Mouse (Mus musculus) cortical plate, adult 2 months (tissue): ENCODE results near the gene Sf3b6. TPM values are rescaled to one million over a fixed set of nuclear protein-coding genes. Genes with fewer than 3 reads are reported as not detected.

Experiments used
- H3K27ac ChIP-seq: fragments of 200-500 bp; 2 replicates; pipeline ENCODE4 v1.5.1; 2012; ENCODE audit warnings: low read length, control low read depth, inconsistent platforms; ENCODE audit not compliant: insufficient read depth
- H3K4me1 ChIP-seq: fragments of 200-500 bp; 2 replicates; pipeline ENCODE4 v1.6.1; 2011; ENCODE audit warnings: low read length; ENCODE audit not compliant: control insufficient read depth, insufficient read depth
- H3K4me3 ChIP-seq: fragments of 200-500 bp; 2 replicates; pipeline ENCODE4 v1.5.1; 2011; ENCODE audit warnings: mild to moderate bottlenecking, low read length, control low read depth; ENCODE audit not compliant: insufficient read depth
- CTCF ChIP-seq: fragments of 200-500 bp; IDR thresholded peaks from 2 replicates; pipeline ENCODE4 v1.5.1; 2011; ENCODE audit warnings: mild to moderate bottlenecking, control low read depth, low read length; ENCODE audit not compliant: insufficient read depth; ENCODE audit errors: extremely low read depth
- POLR2A ChIP-seq: fragments of 200-500 bp; IDR thresholded peaks from 2 replicates; pipeline ENCODE4 v1.6.1; 2011; ENCODE audit warnings: mild to moderate bottlenecking, low read length, control low read depth; ENCODE audit not compliant: insufficient read depth; ENCODE audit errors: extremely low read depth
- polyA plus RNA-seq: library from polyadenylated mRNA; depleted of rRNA; stranded (reverse); fragments of >200 nt; gene quantifications from 2 replicates; pipeline ENCODE4 v1.2.3, GENCODE M21; 2012; rRNA removed

Sf3b6 gene
- polyA plus RNA-seq, 1 experiment: 94.4 TPM

DNA sequence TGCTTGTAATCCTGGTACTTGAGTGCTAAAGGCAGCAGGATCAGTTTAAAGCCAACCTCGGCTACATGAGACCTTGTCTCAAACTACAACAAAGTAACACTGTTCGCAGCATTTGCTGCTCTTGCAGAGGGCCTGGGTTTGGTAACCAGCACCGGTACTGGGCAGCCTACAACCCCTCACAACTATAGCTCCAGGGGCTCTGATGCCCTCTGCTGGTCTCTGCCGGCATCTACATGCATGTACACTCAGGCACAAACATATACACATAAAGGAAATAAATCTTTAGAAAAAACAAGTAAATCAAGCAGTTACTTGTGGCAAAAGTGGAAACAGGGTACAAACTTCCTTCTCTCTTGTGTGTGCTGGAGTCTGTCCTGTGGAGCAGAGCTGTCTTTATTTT is 45.3 kb downstream of the Sf3b6 start:
- TF ChIP-seq POLR2A (no peak), CTCF (no peak)
- Histone ChIP-seq H3K4me1 (peaks cover 3% of the 10 kb centered on the region), H3K27ac (no peak overlapping the region), H3K4me3 (no peak overlapping the region)

GRCm38 (mm10) chr12:4863654-4864337 is 46.5 kb downstream of the Sf3b6 start:
- Histone ChIP-seq H3K27ac (no peak overlapping the region), H3K4me1 (peaks cover 3% of the 10 kb centered on the region), H3K4me3 (no peak overlapping the region)
- TF ChIP-seq POLR2A: no peak
- no peak for TF ChIP-seq CTCF

DNA sequence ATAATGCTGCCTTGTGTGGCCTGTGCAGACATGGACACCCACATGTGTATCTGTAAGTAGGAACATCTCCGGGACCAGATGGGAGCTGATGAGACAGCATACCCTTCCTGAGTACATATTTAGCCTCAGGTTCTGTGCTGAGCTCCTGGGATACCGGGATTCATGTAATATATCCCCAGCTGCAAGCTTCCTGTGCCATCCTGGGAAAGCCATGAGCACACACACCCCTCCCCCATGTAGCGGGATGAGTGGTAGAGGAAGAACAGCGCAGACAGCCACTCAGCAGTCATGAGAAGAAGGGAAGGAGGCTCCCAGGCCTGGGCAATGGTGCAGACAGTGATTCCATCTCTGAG is 47.0 kb downstream of the Sf3b6 start:
- TF ChIP-seq POLR2A (no peak), CTCF (no peak)
- no peak overlapping the region for H3K4me3 ChIP-seq
- H3K27ac ChIP-seq: no peak overlapping the region
- H3K4me1 ChIP-seq: peaks cover 3% of the 10 kb centered on the region

DNA sequence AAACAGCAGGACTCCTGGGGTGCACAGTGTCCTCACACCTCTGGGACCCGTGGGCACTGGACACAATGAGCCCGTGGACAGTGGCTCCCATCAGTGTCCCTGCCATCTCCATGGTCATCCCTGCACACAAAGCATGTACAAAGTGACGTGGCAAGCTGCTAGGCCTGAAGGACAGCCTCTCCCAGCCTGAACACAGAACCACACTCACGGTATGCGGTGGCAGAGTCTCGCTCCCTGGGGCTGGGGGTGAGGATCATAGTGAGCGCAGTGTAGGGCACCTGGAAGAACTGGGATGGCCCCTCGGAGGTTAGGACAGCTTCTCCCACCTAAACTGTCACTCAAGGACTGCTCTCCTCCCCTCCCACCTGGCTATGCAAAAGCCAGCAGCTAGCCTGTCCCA is 51.6 kb downstream of the Sf3b6 start:
- TF ChIP-seq CTCF (no peak), POLR2A (no peak)

DNA sequence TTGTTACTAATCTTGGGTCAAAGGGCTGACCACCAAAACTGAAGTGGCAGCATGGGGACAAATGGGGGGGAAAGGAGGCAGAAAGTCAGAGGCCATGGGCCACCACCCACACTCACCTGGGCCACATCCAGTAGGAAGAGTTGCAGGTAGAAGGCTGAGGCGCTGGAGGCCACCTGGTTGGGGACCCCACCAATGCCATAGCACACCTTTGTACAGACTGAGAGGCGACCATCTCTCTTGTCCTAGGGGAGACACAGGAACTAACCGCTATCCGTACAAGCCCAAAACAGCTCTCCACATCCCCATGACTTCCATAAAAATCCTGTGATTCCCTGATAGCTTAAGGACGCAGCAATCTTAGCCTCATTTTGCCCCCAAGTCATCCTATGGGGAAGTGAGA is 53.9 kb downstream of the Sf3b6 start:
- no peak overlapping the region for H3K4me3 ChIP-seq
- TF ChIP-seq POLR2A (no peak), CTCF (no peak)
- no peak overlapping the region for H3K27ac ChIP-seq
- H3K4me1 ChIP-seq: 0 out of 2 replicates have a peak, but pooled peaks cover 2% of the 10 kb centered on the region

More for the DNA sequence above, 51.6 kb downstream of the Sf3b6 start:
- no peak overlapping the region for H3K4me3 ChIP-seq
- no peak overlapping the region for H3K27ac ChIP-seq
- H3K4me1 ChIP-seq: peaks cover 4% of the 10 kb centered on the region

- 0 out of 2 replicates have a peak, but pooled peaks cover 2% of the 10 kb centered on the region for H3K4me1 ChIP-seq
- no peak for TF ChIP-seq CTCF
- no peak for TF ChIP-seq POLR2A
- no peak overlapping the region for H3K4me3 ChIP-seq
- no peak overlapping the region for H3K27ac ChIP-seq
These were observed 54.9 kb downstream of the Sf3b6 start for GRCm38 (mm10) chr12:4872273-4872672.

DNA sequence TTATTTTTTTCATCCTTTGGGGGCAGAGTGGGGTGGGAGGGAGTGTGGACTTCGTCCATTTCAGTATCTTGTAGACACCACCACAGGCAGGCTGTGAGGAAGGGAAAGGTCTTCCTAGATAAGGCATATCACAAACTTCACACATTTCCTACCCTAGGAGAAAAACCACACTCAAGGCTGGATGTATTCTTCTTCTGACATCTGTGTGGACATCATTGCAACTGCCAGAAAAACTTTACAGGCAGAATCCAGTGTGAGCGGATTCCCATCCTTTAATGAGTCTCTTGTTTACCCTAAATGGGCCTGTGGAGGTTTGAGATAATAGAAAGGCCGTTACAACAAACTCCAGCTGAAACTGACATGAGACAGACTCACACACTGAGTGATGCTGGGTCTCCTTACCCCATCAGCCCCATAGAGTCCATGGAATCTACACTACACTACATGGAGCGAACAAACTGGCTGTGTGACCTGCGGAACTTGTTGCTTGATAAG is 55.7 kb downstream of the Sf3b6 start:
- 0 out of 2 replicates have a peak, but pooled peaks cover 2% of the 10 kb centered on the region for H3K4me1 ChIP-seq
- TF ChIP-seq CTCF (no peak), POLR2A (no peak)
- no peak overlapping the region for H3K4me3 ChIP-seq
- no peak overlapping the region for H3K27ac ChIP-seq

- no peak overlapping the region for H3K4me3 ChIP-seq
- H3K4me1 ChIP-seq: 0 out of 2 replicates have a peak, but pooled peaks cover 2% of the 10 kb centered on the region
- no peak overlapping the region for H3K27ac ChIP-seq
- TF ChIP-seq CTCF (no peak), POLR2A (no peak)
These were observed 56.2 kb downstream of the Sf3b6 start for GRCm38 (mm10) chr12:4873531-4873930.

- Histone ChIP-seq H3K4me1 (0 out of 2 replicates have a peak, but pooled peaks cover 2% of the 10 kb centered on the region), H3K27ac (no peak within 1 kb of the TSS), H3K4me3 (no peak within 1 kb of the TSS)
- TF ChIP-seq POLR2A (no peak), CTCF (no peak)
These were observed 57.0 kb downstream of the Sf3b6 start, which contains the start of gene Mfsd2b for GRCm38 (mm10) chr12:4874161-4874927. TSS of gene Mfsd2b (minus strand) at chr12:4874359.

DNA sequence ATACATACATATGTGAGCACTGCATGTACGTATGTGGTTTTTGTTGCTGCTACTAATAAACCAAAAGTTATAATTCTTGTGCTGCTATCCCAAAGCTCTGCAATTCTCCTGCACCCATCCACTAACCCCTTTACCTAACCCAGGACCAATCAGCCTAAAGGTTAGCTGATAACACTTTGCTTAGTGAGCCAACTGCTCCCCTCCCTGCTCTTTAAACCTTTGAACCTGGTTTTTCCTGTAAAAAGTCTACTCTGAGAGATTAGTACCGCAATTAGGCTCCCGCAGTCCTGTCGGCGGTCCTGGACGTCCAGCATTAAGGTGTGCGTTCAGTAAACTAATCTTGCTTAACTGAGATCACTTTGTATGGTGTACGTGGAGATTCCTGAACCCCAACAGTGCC is 58.3 kb downstream of the Sf3b6 start:
- TF ChIP-seq POLR2A: no peak
- TF ChIP-seq CTCF: no peak
- Histone ChIP-seq H3K4me1 (0 out of 2 replicates have a peak, but pooled peaks cover 2% of the 10 kb centered on the region), H3K27ac (no peak overlapping the region), H3K4me3 (no peak overlapping the region)

Other genes with a start within 250 kb of the Sf3b6 start
- gene Itsn2, start 224.9 kb upstream of the Sf3b6 start, polyA plus RNA-seq: 42.4 and 46.9 TPM in 2 replicates
- not detected in 2 replicates for gene Gm3625, start 224.6 kb upstream of the Sf3b6 start, polyA plus RNA-seq
- 3.4 and 3.9 TPM in 2 replicates for gene Fam228a, start 79.1 kb upstream of the Sf3b6 start, polyA plus RNA-seq
- 14.8 and 15.5 TPM in 2 replicates for gene Pfn4, start 48.5 kb upstream of the Sf3b6 start, polyA plus RNA-seq
- gene Fam228b, start 48.3 kb upstream of the Sf3b6 start, polyA plus RNA-seq: 11.0 and 12.9 TPM in 2 replicates
- 90.8 and 99.5 TPM in 2 replicates for gene Fkbp1b, start 24.0 kb downstream of the Sf3b6 start, polyA plus RNA-seq
- gene Wdcp, start 25.8 kb downstream of the Sf3b6 start, polyA plus RNA-seq: 11.7 and 12.1 TPM in 2 replicates
- gene Mfsd2b, start 56.8 kb downstream of the Sf3b6 start, polyA plus RNA-seq: 1.5 TPM in 2 replicates
- 23.0 and 24.0 TPM in 2 replicates for gene Ubxn2a, start 90.2 kb downstream of the Sf3b6 start, polyA plus RNA-seq
- gene Atad2b, start 99.8 kb downstream of the Sf3b6 start, polyA plus RNA-seq: 10.3 and 10.6 TPM in 2 replicates